Mouse (Mus musculus) spleen, postnatal 4 days (tissue): ENCODE results near the gene Mtmr12.

Experiments used
- DNase-seq, 2 experiments: peaks; one replicate each; pipeline ENCODE4 v3.0.0; 2022; ENCODE audit warnings: low spot score in 2 of 2

Gene Mtmr12

DNA sequence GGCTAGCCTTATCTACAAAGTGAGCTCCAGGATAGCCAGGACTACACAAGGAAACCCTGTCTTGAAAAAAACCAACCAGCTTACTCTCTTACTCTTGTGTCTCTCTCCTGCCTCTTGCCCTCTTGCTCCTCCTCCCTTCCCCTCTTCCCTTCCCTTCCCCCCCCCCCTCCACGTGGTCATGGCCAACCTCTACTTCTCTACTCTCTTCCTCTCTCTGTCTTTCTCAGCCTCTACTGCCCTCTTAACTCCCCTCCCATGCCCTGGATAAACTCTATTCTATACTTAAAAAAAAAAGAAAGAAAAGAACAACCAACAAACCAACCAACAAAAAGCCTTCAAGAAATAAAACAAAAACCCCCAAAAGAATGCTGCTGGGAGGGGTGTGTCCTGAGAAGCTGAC lies 30.7 kb downstream of the Mtmr12 start:
- no peak for DNase-seq

DNA sequence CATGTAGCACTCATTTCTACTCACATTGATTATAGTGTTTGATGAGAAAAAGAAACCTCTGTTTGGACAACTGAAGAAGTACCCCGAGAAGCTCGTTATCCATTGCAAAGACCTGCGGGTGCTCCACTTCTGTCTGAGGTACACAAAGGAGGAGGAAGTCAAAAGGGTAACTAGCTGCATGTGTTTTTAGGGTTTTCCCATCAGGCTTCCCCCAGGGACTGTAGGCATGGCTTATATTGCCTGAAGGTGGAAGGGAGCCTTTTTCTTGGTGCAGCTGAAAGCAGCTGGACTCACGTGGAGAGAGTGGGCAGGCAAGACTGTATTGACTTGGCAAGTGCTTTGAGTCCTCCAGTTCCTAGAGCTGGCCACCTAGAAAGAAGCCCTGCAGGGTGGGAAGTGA lies 31.2 kb downstream of the Mtmr12 start:
- DNase-seq: no peak

DNA sequence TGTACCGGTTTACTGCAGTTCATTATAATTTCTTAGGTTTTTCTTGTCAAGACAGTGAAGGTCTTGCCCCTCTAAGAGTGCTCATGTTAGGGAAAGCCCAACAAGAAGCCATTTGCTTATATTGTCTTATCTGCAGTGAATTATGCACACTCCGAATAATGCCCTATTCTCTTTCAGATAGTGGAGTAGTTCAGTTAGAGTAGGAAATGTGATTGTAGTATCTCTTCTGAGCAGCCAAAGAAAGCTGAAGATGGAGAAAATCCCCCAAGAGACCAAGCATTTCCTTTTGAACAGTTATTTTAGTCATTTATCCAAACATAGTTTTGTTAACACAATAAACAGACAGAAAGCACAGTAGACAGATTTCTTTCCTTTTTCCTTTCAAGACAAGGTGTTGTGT lies 32.1 kb downstream of the Mtmr12 start:
- DNase-seq: no peak

DNA sequence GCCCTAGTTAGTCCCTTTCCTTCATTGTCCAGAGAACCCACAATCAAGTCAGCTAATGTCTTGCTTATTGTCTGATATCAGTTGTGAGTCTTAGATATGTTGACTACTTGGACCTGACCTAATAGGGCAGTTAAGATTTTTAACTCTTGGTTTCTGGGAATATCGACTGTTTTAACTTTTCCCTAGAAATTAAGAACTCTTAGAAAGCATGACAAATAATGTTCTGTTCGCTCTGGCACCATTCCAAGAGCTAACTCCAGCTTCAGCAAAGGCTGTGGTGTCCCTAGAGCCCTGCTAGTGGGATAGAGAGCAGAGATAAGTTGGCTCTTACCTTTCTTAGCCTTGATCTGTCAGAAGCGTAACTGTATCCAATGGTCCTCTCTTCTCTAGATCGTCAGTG lies 32.7 kb downstream of the Mtmr12 start:
- DNase-seq: no peak

DNA sequence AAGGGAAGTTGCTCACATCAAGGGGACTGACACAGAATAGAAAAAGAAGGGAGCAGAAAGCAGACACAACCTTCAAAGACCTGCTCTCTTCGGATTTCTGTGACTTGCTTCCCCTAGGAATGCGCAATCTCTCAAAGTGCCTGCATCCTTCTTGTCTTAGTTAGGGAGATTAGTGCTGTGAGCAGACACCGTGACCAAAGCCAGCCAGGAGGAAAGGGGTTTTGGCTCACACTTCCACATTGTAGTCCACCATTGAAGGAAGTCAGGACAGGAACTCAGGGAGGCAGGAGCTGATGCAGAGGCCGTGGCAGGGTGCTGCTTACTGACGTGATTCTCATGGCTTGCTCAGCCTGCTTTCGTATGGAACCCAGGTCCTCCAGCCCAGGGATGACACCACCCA lies 33.5 kb downstream of the Mtmr12 start:
- no peak for DNase-seq

DNA sequence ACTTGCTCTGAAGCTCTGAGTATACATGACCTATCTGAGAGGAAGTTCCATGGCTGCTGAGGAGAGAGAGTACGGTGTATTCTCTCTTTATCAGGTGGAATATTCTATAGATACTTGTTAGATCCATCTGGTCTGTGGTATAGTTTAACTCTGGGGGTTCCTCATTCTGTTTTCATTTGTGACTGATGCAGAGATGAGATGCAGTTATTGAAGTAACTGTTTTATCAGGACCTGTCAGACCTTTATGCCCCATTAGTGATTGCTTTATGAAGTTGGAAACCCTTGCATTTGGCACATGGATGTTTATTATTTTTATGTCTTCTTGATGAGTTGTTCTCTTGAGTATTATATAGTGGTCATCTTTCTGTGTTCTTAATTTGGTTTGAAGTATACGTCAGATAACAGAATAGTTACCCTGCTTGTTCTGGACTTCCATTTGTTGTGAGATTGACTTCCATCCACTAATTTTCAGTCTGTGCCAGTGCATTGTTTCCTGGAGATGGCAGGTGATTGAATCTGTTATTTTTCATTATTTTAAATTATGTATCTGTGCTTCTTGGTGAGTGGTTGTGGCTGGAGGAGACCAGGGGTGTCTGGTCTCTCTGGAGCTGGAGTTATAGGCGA lies 36.0 kb downstream of the Mtmr12 start:
- DNase-seq: no peak

DNA sequence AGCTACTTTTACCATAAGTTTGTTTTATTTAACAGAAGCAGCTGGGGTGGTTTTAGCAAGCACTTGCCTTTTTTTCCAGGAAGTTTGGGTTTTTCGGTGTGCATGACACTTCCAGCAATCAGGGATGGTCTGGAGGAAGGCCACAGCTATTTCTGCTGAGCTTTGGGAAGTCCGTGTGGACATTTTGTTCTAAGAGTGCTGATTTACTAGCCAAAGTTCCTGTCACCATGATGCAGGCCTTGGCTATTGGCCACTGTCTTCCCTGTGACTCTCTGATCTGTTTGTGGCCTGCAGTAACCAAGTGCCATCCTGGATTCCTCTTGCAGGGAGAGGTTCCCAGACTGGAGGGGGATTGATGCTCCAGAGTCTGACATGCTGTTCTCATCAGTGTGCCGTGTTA lies 39.0 kb downstream of the Mtmr12 start:
- no peak for DNase-seq

DNA sequence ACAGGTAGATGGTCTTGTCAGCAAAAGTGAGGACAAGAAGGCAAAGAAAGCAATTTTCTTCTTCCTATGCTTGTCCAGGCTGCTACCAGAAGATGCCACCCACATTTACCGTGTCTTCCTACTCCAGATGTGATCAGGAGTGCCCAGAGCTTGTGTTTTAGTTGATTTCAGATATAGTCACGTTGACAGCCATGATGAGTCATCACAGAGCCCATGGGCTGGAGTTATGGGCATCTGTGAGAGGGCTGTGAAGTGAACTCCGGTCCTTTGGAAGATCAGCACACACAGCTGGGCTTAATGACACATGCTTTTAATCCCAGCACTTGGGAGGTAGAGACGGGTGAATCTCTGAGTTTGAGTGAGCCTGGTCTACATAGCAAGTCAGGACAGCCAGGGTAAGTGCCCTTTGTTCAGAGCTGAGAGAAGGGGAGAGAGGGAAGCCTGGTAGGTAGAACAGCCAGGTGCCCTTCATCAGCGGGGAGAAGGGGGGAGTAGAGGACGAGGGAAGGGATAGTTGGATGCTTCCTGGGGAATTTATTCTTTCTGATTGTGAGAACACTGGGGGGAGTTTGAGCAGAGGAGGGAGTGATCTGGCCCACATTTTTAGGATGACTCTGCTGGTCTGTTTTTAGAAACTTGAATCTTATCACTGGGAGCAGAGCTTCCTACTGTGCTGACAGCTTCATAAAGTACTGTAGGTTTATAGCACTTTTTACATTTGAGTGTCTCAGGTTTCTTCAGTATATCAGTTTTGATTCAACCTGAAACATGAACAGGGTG lies 40.9 kb downstream of the Mtmr12 start:
- peak in 1 of 2 experiments; percentile 53 for DNase-seq

DNA sequence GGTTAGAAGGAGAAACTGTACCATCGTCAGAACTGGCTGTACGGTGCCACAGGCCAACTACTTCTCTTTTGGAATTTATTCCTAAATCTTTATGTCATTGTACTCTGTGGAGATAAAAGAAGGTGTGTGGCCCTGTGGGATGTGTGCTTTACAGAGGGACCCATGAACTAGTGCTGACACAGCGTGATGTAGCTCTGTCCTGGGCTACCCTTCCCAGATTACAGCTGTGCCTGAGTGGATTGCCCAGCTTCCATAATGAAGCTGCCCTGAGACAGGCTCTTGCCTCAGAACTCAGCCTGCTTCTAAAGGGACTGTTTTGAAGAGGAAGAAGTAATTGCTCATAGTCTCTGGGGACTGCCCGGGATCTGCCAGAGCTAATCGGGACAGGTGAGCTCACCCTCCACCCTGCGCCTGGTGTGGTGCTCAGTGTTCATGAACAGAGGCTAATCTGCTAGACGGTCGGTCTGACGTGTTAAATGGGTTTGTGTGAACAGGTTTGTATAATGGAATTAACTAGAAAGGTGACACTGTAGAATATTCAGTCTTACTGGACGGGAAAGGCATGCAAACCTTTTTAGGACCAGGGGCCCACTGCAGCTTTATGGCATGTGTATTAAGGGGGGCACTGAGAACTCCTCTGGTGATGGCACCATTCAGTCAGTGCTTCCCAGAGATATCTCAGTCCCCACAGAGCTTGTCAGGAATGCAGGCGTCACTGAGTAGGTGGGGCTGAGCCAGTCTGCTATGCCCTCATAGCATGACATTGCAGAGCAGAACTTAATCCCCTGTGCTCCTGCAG lies 41.7 kb downstream of the Mtmr12 start:
- DNase-seq: peak in 1 of 2 experiments; percentile 58

DNA sequence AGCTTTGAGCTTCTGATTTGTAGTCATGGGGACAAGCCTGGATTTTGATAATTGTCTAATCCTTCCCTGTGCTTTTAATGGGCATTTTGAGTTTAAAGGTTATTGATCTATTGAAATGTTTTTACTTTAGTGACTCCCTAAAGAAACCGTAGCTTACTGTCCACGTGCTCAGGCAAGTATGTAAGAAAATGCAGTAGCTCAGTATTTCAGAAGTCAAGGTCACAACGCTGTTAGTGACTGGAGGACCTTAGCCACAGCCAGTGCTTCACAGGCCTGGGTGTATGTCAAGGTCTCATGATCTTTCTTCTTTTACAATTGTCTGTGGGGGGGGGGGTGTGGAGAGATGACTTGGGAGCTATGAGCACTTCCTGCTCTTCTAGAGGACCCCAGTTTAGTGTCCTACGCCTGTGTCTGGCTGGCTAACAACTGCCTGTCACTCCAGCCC lies 42.4 kb downstream of the Mtmr12 start:
- DNase-seq: no peak

DNA sequence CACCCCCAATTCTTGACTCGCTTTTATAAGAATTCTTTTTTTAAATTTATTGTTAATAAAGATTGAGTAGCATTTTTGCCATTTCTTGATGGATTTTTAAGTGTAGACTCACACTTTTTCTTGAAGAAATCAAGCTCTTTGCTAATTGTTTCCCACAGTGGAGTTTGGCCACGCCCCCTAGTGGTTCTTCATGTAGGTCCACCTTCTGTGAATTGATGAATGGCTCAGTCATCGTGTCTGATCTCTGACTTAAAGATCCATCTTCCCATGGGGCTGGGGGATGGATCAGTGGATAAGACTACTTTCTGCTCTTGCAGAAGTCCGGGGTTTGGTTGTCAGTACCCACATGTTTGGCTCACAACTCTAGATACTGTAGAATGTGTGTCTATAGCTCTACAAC lies 43.5 kb downstream of the Mtmr12 start:
- peak; percentile 32 to 72 for DNase-seq

DNA sequence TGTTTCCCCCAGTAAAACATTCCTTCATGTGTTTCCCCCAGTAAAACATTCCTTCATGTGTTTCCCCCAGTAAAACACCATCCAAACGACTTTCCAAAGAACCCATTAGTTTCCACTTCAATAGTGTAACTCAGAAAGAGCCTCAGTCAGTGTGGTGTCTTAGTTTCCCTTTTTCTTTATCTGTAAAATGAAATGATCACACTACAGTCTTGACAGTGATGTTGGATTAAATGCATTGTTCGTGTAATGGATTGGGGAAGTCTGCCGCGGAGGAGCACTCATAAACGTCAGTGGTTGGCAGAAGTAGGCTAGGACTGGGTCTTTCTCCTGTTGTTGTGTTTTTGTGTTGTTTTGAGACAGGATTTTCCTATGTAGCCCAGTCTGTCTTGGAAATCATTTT lies 45.5 kb downstream of the Mtmr12 start:
- no peak for DNase-seq

DNA sequence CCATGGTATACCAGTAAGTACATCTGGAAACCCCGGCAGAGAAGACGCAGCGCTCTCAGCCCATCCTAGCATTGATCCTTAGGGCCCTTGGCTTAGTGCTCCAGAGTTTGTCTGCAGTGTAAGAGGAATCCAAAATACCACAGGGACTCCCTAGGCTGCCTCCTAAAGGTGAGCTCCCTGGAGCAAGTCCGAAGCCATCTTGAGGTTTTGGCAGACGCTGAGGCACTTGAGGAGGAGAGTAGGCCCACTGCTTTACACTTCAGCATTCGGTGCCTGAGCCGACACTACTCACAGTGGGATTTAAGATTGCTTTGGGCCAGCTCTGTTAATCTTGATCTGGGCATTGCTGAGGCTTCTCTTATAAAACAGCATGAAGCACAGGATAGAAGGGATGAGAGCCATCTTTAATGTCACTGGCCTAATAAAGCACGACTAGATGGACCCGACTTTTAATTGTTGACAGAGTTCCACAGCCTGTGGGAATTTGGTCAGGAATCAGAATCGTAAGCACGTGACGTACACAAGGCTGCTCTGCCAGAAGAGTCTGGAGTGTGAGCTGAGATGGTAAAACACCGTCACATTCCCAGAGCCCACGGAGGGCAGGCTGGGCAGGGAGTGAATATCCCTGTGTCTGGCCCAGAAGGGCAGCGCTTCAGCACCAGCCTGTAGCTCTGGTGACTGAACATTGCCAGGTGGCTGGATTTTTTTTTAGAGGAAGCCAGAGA lies 46.8 kb downstream of the Mtmr12 start:
- DNase-seq: no peak

DNA sequence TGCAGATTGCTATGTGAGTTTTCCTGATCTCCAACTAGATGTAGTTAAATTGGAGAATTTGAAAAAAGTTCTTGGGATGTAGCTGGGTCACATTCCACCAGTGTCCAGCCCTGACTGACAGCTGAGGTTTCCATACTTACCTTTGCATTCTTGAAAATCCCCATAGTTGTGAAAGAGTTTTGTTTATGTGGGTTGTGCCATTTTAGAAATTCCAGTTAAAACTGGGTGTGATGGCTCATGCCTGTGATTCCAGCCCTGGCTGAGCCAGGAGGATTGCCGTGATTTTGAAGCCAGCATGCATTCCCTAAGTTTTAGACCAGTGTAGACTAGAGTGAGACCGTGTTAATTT lies 47.3 kb downstream of the Mtmr12 start:
- DNase-seq: no peak

DNA sequence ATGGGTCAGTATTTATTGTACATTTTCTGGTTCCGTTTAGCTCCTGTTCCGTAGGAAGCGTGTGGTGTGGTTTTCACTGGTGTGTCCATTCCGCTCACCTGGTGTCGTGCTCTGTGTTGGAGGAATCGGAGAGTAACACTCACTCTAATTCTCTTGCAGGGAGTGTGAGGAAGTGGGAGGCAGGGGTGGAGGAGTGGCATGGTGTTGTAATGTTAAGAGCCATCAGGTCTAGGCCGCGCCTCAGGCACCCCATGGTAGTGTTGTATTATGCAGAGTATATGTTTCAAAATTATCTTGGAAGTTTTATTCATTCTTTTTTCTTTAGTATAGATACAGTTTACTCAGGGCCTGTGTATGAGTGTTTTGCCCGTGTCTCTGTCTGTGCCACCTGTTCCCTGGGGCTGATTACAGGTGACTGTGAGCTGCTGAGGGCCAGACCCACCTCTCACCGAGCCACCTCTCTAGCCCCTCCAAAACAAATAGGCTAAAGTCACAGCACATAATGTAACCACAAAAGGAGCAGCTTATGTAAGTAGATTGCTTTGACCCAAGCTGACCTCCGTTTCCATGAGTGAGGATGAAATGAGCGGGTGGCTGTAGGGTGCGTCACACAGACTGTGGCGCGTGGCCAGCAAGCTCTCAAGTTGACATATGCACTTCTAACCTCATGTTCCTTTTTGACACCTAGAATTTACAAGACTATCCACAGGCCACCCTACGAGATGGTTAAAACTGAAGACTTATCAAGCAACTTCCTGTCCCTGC lies 53.1 kb downstream of the Mtmr12 start:
- DNase-seq: no peak

DNA sequence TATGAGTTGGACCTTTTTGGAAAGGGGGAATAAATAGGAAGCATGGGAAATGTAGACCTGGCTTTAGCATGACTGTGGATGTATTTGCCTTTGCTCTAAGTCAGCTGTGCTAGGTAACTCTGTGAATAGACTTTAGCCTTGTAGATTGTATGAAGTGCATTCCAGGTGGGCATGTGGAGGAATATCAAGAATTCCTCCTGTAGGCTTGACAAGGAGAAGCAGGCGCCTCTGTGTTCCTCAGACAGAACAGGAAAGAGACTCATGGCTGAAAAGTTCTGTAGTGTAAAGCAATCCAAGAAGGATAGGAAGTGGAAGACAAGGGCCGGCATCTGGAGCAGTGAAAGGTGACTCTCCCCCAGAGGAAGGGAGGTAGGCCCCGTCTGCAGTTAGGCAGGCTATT lies 58.2 kb downstream of the Mtmr12 start:
- no peak for DNase-seq

DNA sequence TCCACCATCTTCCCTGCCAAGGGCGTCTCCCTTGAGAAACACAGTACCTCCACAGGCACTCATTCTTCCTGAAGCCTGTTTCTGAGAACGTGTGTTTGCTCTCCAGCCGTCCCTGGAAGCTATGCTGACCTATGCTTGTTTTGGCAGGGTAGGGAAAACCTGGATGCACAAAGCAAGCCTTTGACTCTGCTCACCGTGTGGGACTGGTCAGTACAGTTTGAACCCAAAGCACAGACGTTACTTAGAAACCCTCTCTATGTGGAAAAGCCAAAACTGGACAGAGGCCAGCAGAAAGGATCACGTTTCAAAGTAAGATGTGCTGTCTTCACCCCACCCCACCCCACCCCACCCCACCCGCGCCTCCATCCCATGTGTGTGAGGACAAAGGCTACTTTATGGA lies 61.6 kb downstream of the Mtmr12 start:
- DNase-seq: no peak

DNA sequence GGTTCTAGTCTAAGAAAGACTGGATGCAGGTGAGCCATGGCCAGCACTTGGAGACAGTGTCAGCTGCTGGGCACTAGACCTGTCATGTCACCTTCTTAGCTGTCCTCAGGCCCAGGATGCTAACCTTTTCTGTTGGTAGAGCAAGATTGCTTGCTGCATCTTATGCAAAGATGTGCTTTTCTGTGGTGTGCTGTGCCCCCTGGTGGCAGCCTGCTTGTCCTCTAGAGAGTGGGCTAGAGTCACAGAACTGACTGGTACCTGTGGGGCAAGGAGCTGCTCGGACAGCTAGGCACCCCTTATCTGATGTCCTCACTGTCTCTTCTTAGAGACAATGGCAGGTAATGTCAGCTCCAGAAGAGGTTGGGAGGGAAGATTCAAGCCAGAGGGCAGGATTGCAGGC lies 63.2 kb downstream of the Mtmr12 start:
- DNase-seq: peak; percentile 65 to 80

DNA sequence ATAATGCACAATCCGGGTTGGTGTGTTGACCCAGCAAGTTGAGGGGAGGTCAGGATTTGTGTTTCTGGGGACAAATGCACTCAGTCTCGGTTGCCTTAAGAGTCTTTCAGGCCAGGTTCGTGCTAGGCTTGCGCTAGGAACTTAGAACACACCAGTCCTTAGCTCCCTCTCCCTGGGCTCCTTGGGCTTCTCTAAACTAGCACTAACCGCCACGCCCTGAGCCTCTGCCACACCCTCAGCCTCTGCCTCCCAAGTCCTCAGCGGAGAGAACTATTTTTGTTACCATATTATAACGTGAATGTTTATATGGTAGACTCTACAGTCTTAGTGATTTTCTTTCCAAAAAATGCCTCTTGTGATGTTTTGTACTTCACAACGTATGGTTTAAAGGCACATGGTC lies 66.5 kb downstream of the Mtmr12 start:
- no peak for DNase-seq

DNA sequence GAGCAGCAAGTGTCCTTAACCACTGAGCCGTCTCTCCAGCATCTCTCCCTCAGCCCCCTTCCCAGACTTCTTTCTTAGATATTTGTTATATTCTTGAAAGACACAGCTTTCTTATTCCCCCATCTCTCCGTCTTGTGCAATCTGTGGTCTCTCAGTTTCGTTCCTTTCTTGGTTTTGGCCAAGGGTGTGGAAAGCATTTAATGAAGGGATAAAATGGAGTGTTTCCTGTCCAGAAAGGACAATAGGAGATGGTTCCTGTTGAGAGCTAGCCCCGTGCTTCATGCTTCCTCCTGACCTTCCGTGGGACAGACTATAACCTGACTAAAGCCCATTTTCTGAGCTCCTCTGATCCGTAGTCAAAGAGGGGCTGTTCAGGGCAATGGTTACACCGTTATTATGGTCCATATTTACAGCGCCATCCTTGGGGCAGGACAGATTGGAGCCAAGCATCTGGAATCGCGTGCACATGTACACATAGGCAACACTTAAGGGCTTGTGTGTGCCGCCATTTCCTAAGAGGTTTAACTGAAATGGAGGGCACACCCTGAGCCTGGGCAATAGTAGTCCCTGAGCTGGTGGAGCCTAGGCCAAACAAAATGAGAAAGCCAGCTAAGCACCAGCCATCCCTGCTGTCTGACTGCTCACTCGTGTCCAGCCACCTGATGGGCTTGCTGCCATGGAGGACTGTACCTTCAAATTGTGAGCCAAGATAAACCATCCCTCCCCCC lies 68.7 kb downstream of the Mtmr12 start:
- DNase-seq: no peak
